Mouse (Mus musculus) lung, embryonic 15.5 days (tissue): Measurements from ENCODE around the gene Megf8. TPM values are rescaled to one million over a fixed set of nuclear protein-coding genes. Genes with fewer than 3 reads are reported as not detected.

Experiments used
- ATAC-seq: fragments of 200-750 bp; cut with Nextera tagmentation; 2 replicates; pipeline ENCODE4 v1.8.0; 2017; ENCODE audit warnings: moderate number of reproducible peaks, borderline replicate concordance; ENCODE audit not compliant: low FRiP score, low TSS enrichment; ENCODE audit errors: extremely low read depth
- H3K27ac ChIP-seq: fragments of 300-500 bp; sonication (generic); 2 replicates; pipeline ENCODE4 v1.5.1; 2015; ENCODE audit warnings: moderate library complexity, mild to moderate bottlenecking, inconsistent platforms
- H3K27me3 ChIP-seq: fragments of 300-500 bp; sonication (generic); 2 replicates; pipeline ENCODE4 v1.6.1; 2015; ENCODE audit warnings: inconsistent platforms
- H3K36me3 ChIP-seq: fragments of 300-500 bp; sonication (generic); 2 replicates; pipeline ENCODE4 v1.6.1; 2015; ENCODE audit warnings: inconsistent platforms
- H3K4me1 ChIP-seq: fragments of 300-500 bp; sonication (generic); 2 replicates; pipeline ENCODE4 v1.6.1; 2015; ENCODE audit warnings: inconsistent platforms
- H3K4me2 ChIP-seq: fragments of 300-500 bp; sonication (generic); 2 replicates; pipeline ENCODE4 v1.6.1; 2015; ENCODE audit warnings: inconsistent platforms, mild to moderate bottlenecking, moderate library complexity
- H3K4me3 ChIP-seq: fragments of 300-500 bp; sonication (generic); 2 replicates; pipeline ENCODE4 v1.5.1; 2015; ENCODE audit warnings: mild to moderate bottlenecking, inconsistent platforms
- H3K9ac ChIP-seq: fragments of 300-500 bp; sonication (generic); 2 replicates; pipeline ENCODE4 v1.6.1; 2015; ENCODE audit warnings: inconsistent platforms
- H3K9me3 ChIP-seq: fragments of 300-500 bp; sonication (generic); 2 replicates; pipeline ENCODE4 v1.6.1; 2016; ENCODE audit warnings: inconsistent platforms
- WGBS: fragments of 180-500 bp; shearing (Covaris S2); methylation state at CpG from one replicate; pipeline ENCODE4 v1.1.7; 2015; 5-methylcytosine and 5-hydroxymethylcytosine counted together
- polyA plus RNA-seq: library from polyadenylated mRNA; unstranded; fragments of >200 nt; fragmentation: Nextera tagmentation; extraction: Ambion mirVana; gene quantifications from 2 replicates; pipeline ENCODE4 v1.2.1, GENCODE M21; 2015

The Megf8 gene
- polyA plus RNA-seq, 1 experiment from 2014 or later = 13.5 TPM

GRCm38 (mm10) chr7:25326233-25326632, 9.3 kb downstream of the Megf8 start:
- H3K27me3 ChIP-seq = no peaks in the 10 kb centered on the region
- no peak overlapping the region for H3K4me2 ChIP-seq
- H3K36me3 ChIP-seq = peaks cover 15% of the 10 kb centered on the region; the same call in 1 of the 2 replicates
- peaks cover 13% of the 10 kb centered on the region for H3K4me1 ChIP-seq
- no peaks in the 10 kb centered on the region for H3K9me3 ChIP-seq
- H3K27ac ChIP-seq = no peak overlapping the region
- no peak overlapping the region for H3K9ac ChIP-seq
- H3K4me3 ChIP-seq = no peak overlapping the region
- ATAC-seq = no peak
- WGBS = 68% methylated on average over 8 of the region's 8 CpGs

- peak; percentile 39 for ATAC-seq
- H3K9ac ChIP-seq = no peak overlapping the region
- H3K36me3 ChIP-seq = peaks cover 30% of the 10 kb centered on the region
- H3K27ac ChIP-seq = no peak overlapping the region
- no peaks in the 10 kb centered on the region for H3K27me3 ChIP-seq
- no peak overlapping the region for H3K4me3 ChIP-seq
- H3K9me3 ChIP-seq = no peaks in the 10 kb centered on the region
- WGBS = 43% methylated on average over 16 of the region's 16 CpGs
- H3K4me2 ChIP-seq = no peak overlapping the region
- no peaks in the 10 kb centered on the region for H3K4me1 ChIP-seq
Observed at GRCm38 (mm10) chr7:25333596-25334307, 16.8 kb downstream of the Megf8 start.

- H3K4me2 ChIP-seq = no peak overlapping the region
- H3K9me3 ChIP-seq = no peaks in the 10 kb centered on the region
- WGBS = 79% methylated on average over 12 of the region's 12 CpGs
- ATAC-seq = no peak; the same call in 1 of the 2 replicates
- no peak overlapping the region for H3K4me3 ChIP-seq
- H3K4me1 ChIP-seq = no peaks in the 10 kb centered on the region
- peaks cover 30% of the 10 kb centered on the region for H3K36me3 ChIP-seq
- no peak overlapping the region for H3K9ac ChIP-seq
- H3K27me3 ChIP-seq = no peaks in the 10 kb centered on the region
- H3K27ac ChIP-seq = no peak overlapping the region
Observed at GRCm38 (mm10) chr7:25334472-25334871, 17.5 kb downstream of the Megf8 start.

- Histone ChIP-seq H3K4me2 (no peak overlapping the region), H3K9me3 (no peaks in the 10 kb centered on the region), H3K4me1 (no peaks in the 10 kb centered on the region), H3K9ac (no peak overlapping the region), H3K4me3 (no peak overlapping the region), H3K36me3 (peaks cover 17% of the 10 kb centered on the region), H3K27ac (no peak overlapping the region), H3K27me3 (no peaks in the 10 kb centered on the region)
- no peak for ATAC-seq
- 85% methylated on average over 9 of the region's 9 CpGs for WGBS
Observed at GRCm38 (mm10) chr7:25339329-25339728, 22.4 kb downstream of the Megf8 start.

GRCm38 (mm10) chr7:25341000-25341784, 24.2 kb downstream of the Megf8 start:
- 78% methylated on average over 20 of the region's 20 CpGs for WGBS
- ATAC-seq = no peak
- H3K36me3 ChIP-seq = peaks cover 11% of the 10 kb centered on the region; the same call in 1 of the 2 replicates

GRCm38 (mm10) chr7:25348861-25349260, 31.9 kb downstream of the Megf8 start:
- no peak overlapping the region for H3K4me3 ChIP-seq
- no peaks in the 10 kb centered on the region for H3K9me3 ChIP-seq
- no peaks in the 10 kb centered on the region for H3K27me3 ChIP-seq
- H3K9ac ChIP-seq = no peak overlapping the region
- 78% methylated on average over 8 of the region's 8 CpGs for WGBS
- no peak for ATAC-seq
- no peak overlapping the region for H3K27ac ChIP-seq
- no peak overlapping the region for H3K4me2 ChIP-seq
- H3K36me3 ChIP-seq = peaks cover 44% of the 10 kb centered on the region
- no peaks in the 10 kb centered on the region for H3K4me1 ChIP-seq

More at GRCm38 (mm10) chr7:25341000-25341784, 24.2 kb downstream of the Megf8 start:
- Histone ChIP-seq H3K27ac (no peak overlapping the region), H3K9me3 (no peaks in the 10 kb centered on the region), H3K4me1 (no peaks in the 10 kb centered on the region), H3K4me3 (no peak overlapping the region), H3K4me2 (no peak overlapping the region), H3K9ac (no peak overlapping the region), H3K27me3 (no peaks in the 10 kb centered on the region)

- Histone ChIP-seq H3K9ac (no peak overlapping the region), H3K27ac (no peak overlapping the region), H3K4me1 (no peaks in the 10 kb centered on the region), H3K4me2 (no peak overlapping the region), H3K4me3 (no peak overlapping the region), H3K9me3 (no peaks in the 10 kb centered on the region), H3K27me3 (no peaks in the 10 kb centered on the region), H3K36me3 (peaks cover 28% of the 10 kb centered on the region)
- ATAC-seq = no peak
- WGBS = 82% methylated on average over 19 of the region's 19 CpGs
Observed at GRCm38 (mm10) chr7:25358721-25359206, 41.8 kb downstream of the Megf8 start.

GRCm38 (mm10) chr7:25363151-25363550, 46.2 kb downstream of the Megf8 start:
- peaks cover 10% of the 10 kb centered on the region; the same call in 1 of the 2 replicates for H3K4me1 ChIP-seq
- WGBS = 83% methylated on average over 19 of the region's 19 CpGs
- H3K36me3 ChIP-seq = peaks cover 29% of the 10 kb centered on the region
- H3K4me2 ChIP-seq = no peak overlapping the region
- no peak overlapping the region for H3K27ac ChIP-seq
- no peak overlapping the region for H3K4me3 ChIP-seq
- no peak for ATAC-seq
- peaks cover 25% of the 10 kb centered on the region for H3K27me3 ChIP-seq
- no peaks in the 10 kb centered on the region for H3K9me3 ChIP-seq
- H3K9ac ChIP-seq = no peak overlapping the region

GRCm38 (mm10) chr7:25363632-25364031, 46.7 kb downstream of the Megf8 start:
- H3K9ac ChIP-seq = no peak overlapping the region
- peaks cover 10% of the 10 kb centered on the region; the same call in 1 of the 2 replicates for H3K4me1 ChIP-seq
- ATAC-seq = no peak
- H3K36me3 ChIP-seq = peaks cover 29% of the 10 kb centered on the region
- H3K4me2 ChIP-seq = no peak overlapping the region
- peaks cover 30% of the 10 kb centered on the region for H3K27me3 ChIP-seq
- no peak overlapping the region for H3K27ac ChIP-seq
- H3K4me3 ChIP-seq = no peak overlapping the region
- WGBS = 92% methylated on average over 17 of the region's 17 CpGs
- no peaks in the 10 kb centered on the region for H3K9me3 ChIP-seq

- no peak for ATAC-seq
- 42% methylated on average over 13 of the region's 13 CpGs for WGBS
- Histone ChIP-seq H3K4me2 (no peak overlapping the region), H3K9ac (no peak overlapping the region), H3K36me3 (peaks cover 11% of the 10 kb centered on the region; the same call in 1 of the 2 replicates), H3K4me3 (no peak overlapping the region), H3K4me1 (peaks cover 10% of the 10 kb centered on the region; the same call in 1 of the 2 replicates), H3K27ac (no peak overlapping the region), H3K27me3 (peaks cover 47% of the 10 kb centered on the region), H3K9me3 (no peaks in the 10 kb centered on the region)
Observed at GRCm38 (mm10) chr7:25365937-25366625, 49.1 kb downstream of the Megf8 start.

- Histone ChIP-seq H3K4me2 (peak overlapping the region; percentile 41), H3K9me3 (no peaks in the 10 kb centered on the region), H3K4me1 (peaks cover 10% of the 10 kb centered on the region; the same call in 1 of the 2 replicates), H3K9ac (no peak overlapping the region), H3K27ac (no peak overlapping the region), H3K4me3 (peak overlapping the region; percentile 14; the same call in 1 of the 2 replicates), H3K27me3 (peaks cover 47% of the 10 kb centered on the region), H3K36me3 (peaks cover 10% of the 10 kb centered on the region; the same call in 1 of the 2 replicates)
- ATAC-seq = no peak
- 3% methylated on average over 33 of the region's 33 CpGs for WGBS
Observed at GRCm38 (mm10) chr7:25367632-25368293, 50.8 kb downstream of the Megf8 start.
